Mouse (Mus musculus) kidney, postnatal 4 days (tissue): ENCODE data around the gene Trim47.
"Not testable (repeated sequence)": the region's sequence is repeated elsewhere in the genome, so short reads cannot be mapped to it uniquely, and the experiment has no call there.

Experiments used
- DNase-seq, 2 experiments: peaks; one replicate each; pipeline ENCODE4 v3.0.0; 2021; ENCODE audit warnings: mixed read lengths in 2 of 2

Trim47 gene

DNA sequence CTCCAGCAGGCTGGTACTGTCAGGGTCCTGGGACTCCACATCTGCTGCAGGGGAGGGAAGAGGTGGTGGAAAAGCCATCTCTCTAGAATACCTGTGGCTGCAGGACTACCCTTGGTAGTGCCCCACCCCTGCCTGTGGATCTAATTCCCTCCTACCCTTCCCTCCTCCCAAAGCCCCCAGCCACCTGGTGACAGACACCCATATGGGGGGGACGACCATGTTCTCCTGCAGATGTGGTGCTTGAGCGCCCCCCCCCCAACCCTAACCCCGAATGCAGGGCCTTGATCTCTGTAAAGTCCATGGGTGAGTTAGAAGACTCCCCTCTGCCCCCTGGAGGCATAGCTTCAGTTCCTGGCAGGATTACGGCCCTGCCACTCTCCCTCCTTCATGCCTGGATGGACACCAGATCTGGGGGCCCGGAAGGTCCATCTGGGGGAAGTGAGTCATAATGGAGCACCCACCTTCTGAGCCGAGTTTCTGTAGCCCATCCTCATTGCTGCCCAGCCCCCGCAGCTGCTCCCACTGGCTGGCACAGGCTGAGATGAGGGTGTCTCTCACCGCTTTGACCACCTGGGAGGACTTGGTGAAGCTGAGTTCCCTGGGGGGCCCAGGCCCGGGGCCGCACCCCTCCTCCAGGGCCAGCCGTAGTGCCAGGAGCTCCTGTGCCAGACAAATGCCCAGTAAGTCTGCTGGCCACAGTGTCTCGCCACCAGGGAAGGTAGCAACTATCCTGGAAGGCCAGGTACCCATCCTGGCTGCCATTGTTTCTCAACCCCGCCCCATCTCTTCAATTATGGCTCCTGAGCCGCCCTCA is 19.8 kb downstream of the Trim47 start:
- DNase-seq = peak; percentile 52 to 66

DNA sequence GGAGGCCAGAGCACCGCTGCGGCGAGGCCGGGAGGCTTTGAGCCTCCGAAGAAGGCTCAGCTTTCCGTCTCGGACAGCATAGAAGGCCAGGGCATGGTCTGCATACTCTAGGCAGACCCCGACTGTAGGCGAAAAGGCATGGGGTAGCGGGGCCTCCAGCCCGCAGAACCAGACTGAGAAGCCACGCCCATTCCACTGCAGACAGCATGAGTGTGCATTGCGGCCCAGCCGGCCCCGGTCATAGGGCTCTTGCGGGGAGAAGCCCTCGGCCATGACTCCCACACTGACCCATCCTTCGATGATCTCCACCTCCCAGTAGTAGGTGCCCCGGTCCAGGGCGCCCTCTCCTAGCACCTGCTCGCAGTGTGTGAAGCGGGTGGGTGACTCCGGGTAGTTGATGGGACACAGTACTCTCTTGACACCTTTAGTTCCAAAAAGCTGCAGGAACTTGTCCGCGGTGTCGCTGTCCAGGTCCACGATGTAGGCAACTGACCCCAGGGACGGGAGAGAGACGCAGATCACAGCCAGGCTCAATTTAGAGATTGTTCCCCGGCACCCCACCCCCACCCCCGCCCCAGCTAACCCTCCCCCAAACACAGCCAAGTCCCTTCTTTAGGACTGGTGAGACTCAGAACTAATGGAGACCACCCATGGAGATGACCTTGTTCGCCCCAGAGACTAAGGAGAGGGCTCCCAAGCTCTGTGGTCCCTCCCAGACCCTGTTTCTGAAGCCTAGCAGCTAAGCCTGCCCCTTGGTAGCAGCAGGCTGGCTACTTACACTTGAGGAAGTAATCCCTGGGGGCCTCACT is 20.7 kb downstream of the Trim47 start:
- DNase-seq = peak; percentile 51 to 64

DNA sequence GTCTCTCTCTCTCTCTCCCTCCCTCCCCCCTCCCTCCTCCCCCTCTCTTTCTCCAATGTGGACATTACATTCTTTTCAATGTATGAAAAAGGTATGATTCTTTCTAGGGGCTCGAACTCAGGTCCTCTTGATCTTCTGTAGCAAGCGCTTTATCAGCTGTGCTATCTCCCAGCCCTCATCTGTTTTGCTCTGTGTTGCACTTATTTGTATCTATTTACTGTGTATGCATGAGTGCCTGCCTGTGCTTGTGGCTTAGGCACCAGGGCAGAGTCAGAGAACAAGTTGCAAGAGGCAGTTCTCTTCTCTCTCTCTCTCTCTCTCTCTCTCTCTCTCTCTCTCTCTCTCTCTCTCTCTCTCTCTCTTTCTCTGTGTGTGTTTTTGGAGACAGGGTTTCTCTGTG is 21.9 kb downstream of the Trim47 start:
- DNase-seq = no peak

DNA sequence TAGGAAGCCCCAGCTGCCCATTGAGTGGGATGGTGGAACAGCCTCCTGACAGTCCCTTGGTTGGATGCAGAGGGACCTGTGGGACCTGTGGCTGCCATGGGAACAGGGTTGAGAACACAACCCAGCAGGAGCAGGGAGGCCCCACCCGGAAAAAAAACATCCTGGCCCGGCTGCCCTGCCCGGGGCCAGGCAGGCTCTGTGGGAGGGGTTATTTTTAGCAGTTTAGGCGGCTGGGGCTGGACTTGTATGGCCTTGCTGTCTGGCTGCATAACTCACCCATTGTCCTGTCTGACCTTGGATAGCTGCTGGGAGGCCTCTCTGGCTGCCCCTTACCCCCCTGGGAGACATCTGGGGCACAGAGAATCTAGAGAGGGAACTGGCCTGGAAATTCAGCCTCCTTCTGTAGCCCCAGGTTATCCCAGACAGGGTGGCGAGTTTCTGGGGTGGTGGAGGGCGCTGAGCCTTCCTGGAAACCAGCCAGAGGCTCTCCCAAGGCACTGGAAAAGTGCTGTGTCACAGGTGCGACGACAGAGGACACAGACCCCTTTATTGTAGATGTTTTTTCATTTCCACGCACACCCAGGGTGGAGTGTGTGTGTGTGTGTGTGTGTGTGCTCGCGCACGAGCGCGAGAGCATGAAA is 22.9 kb downstream of the Trim47 start:
- peak; percentile 69 to 75 for DNase-seq

DNA sequence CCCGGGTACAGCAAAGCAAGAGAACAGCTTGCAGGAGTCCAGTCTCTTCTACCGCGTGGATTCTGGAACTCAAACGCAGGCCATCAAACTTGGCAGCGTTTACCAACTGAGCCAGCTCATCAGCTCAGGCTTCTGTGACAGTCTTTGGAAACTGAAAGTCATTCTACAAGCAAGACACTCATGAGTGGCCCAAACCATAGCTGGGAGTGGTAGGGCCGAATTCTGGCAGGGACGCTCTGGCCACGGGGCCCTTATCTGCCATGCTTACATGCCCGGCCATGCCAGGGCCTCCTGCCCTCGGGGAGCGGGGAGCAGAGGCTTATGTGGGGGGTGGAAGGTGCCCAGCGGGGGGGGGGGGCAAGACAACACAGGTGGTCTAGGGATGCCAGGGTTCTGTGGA is 23.4 kb downstream of the Trim47 start:
- no peak for DNase-seq

- no peak for DNase-seq
Measured at GRCm38 (mm10) chr11:116102472-116102871, 24.5 kb downstream of the Trim47 start.

DNA sequence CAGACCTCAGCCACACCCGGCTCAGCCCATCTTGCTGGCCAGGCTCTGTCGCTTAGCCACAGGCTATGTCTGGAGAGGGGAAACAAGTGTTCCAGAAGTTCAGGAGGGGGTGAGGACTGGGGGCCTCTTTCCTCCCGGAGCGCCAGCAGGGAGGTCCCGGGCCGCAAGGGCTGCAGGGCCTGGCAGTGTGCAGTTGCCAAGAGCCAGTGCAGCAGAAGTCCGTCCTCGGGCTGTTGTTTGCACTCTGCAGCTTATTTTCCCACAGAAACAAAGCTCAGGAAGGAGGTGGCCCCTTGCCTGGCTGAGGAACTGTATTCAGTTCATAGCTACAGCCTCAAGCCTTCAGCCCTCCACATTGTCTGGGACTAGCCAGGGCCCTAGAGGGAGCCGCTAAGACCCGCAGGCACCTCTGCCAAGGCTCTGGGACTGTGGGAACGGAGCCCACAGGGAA is 25.1 kb downstream of the Trim47 start:
- peak; percentile 55 to 67 for DNase-seq

DNA sequence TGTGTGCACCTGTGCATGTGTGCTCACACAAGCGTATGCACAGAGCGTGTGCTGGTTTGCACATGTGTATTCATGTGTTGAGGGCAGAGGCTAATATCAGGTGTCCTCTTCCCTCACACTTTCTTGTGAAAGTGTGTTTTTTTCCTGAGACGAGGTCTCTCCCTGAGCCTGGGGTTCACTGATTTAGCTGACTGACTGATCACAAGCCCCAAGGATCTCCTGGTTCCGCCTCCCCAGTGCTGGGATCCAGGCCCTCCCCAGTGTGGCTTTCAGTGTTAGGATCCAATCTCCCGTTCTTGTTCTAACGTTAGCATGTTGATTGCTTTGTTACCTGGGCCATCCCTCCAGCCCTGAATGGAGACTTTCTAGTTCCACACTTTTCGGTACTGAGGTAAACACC is 26.2 kb downstream of the Trim47 start:
- DNase-seq = no peak

- peak; percentile 57 to 68 for DNase-seq
Measured at GRCm38 (mm10) chr11:116100385-116100784, 26.6 kb downstream of the Trim47 start.

DNA sequence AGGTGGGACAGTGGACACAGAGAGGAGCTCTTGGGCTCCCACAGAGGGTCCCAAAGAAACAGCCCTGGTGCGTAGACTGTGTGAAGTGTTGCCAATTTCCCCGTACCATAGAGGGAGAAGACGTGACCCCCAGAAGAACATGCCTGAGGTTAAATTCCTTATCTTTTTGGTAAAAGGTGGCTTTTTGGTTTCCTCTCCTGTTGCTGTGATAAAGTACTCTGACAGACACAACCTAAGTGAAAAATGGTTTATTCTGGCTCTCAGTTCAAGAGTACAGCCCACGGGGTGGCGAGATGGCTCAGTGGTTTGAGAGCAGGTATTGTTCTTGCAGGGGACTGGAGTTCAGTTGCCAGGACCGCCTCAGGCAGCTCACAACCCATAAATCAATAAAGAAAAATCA is 27.5 kb downstream of the Trim47 start:
- no peak for DNase-seq

- DNase-seq = peak; percentile 52 to 68
Measured at GRCm38 (mm10) chr11:116098711-116099460, 28.1 kb downstream of the Trim47 start.

DNA sequence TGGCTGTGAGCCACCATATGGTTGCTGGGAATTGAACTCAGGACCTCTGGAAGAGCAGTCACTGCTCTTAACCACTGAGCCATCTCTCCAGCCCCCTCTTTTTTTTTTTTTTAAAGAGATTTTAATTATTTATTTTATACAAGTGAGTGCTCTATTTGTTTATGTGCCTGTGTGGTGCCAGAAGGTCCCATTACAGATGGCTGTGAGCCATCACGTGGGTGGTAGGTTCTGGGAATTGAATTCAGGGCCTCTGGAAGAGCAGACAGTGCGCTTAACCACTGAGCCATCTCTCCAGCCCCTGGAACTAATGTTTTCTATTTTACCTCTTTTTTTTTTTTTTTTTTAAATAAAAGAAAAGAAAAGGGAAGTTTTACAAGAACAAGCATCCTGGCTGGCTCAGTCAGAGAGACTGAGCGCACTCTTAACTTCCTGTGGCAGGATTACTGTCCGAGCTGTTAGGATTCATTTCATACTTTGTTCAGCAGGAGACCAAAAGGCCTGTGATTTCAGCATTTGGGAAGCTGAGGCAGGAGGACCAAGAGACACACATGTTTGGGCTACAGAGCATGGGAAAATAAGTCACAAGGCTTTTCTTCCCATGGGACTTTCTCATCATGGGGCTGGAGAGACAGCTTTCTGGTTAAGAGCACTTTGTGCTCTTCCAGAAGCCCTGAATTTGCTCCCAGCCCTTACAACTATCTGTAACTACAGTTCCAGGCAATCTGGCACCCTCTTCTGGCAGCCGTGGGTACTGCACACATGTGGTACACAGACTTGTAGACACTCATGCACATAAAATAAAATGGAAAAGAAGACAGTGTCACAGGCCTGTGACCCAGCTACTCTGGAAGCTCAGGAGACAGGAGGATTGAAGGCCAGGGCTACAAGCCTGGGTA is 30.5 kb downstream of the Trim47 start:
- peak; percentile 66 to 72 for DNase-seq

DNA sequence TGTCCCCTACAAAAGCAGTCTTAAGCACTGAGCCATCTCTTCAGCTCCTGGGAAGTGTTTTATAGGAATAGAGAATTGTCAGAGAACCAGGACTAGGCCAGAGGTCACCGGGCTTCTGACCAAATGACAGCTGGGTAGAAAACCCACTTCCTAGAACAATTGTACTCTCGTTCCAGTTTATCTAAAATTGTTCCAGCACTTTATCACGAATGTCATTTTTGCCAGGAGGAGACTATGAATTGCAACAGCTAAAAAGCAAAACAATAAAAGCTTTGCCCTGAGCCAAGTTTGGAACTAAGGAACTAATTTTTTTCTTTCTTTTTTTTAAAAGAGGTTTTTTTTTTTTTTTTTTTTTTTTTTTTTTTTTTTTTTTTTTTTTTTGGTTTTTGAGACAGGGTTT is 31.4 kb downstream of the Trim47 start:
- peak in 1 of 2 experiments; percentile 65 for DNase-seq

DNA sequence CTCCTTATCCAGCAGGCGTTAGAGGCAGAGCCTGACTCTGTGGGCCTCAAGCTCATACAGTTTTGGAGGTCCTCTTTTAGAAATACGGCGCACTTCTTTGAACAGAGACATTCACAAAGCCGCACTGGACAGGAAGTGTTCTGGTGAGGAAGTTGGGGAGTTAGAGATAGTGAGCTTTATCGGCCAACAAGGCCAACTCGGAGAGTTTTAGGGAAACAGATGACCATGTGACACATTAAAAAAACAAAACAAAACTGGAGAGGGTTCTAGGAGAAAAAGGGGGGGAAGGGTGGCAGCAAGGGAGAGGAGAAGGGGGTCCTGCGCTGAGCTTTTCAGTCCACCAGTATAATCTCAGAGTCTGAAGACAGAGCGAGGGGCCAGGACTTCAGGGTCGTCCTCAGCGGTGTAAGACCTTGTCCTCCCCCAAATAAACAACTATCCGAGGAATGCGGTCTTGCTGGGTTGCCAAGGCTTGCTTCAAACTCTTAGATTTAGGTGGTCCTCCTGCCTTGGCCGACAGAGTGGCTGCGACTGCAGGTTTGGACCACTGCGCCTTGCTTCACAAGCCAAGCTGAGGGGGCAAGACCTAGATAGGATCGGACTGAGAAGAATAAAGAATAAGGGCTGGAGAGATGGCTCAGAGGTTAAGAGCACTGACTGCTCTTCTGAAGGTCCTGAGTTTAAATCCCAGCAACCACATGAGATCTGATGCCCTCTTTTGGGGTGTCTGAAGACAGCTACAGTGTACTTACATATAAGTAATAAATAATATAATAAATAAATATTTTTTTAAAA is 33.0 kb downstream of the Trim47 start:
- no peak for DNase-seq

DNA sequence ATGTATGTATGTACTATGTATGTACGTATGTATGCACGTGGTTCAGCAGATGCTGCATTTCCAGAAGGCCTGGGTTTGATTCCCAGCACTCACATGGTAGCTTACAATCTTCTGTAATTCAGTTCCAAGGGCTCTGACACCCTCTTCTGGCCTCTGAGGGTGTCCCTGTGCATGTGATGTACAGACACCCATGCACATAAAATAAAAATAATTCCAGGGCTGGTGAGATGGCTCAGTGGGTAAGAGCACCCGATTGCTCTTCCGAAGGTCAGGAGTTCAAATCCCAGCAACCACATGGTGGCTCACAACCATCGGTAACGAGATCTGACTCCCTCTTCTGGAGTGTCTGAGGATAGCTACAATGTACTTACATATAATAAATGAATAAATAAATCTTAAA is 34.1 kb downstream of the Trim47 start:
- not testable (repeated sequence) for DNase-seq

DNA sequence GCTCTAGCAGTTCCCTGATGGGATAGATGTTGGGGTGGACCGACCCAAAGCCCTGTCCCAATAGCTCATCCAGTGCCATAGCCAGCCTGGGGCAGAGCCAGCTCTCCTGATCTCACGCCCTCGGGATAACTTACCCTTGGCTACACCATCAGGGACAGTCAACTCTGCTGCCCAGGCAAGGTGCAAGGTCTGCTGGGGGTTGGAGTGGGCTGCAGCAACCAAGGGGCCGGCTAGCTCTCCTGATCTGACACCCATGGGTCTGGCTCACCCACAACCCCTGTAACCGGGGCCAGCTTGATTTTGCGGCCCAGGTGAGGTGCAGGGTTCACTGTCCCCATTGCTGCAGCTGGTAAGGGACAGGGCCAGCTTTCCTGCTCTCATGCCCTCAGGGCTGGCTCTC is 35.4 kb downstream of the Trim47 start:
- DNase-seq = no peak

DNA sequence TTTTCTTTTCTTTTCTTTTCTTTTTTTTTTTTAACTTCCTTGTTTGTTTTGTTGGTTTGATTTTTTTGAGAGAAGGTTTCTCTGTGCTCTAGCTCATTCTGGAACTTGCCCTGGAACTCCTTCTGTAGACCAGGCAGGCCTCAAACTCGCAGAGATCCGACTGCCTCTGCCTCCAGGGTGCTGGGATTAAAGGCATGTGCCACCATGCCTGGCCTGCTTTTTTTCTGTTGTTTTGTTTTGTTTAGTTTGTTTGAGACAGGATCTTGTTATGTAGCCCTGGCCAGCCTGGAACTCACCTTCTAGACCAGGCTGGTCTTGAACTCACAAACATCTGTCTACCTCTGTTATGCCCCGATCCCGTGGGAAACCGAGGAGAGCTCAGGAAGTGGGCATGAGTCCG is 37.5 kb downstream of the Trim47 start:
- DNase-seq = no peak

DNA sequence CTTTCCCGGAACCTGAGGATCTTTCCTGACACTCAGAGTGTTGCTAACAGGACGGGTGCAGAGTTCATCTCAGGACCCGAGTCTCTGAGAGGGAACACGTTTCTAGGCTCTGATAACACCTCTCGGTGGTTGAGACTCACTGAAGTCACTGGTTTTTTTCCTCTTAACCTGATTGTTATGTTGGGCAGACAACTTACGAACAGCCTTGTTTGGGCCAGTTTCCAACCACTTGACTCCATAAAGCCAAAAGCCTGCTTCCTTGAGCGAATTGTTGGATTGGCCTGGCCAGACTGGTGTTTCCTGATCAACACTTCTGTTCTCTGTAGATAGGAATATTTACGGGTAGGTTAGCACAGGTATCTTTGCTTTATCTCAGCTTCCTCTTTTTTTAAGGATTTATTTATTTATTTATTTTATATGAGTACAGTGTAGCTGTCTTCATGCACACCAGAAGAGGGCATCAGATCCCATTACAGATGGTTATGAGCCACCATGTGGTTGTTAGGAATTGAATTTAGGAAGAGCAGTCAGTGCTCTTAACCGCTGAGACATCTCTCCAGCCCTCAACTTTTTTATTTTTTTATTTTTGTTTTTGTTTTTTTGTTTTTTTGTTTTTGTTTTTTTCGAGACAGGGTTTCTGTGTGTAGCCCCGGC is 38.1 kb downstream of the Trim47 start:
- DNase-seq = no peak

- DNase-seq = no peak
Measured at GRCm38 (mm10) chr11:116088188-116088587, 38.8 kb downstream of the Trim47 start.
